Mouse (Mus musculus) gastrocnemius, postnatal 25 days (tissue): Measurements from ENCODE around the gene Parva. TPM values are rescaled to one million over a fixed set of nuclear protein-coding genes. Genes with fewer than 3 reads are reported as not detected.

Source experiments
- DNase-seq: peaks from one replicate; pipeline ENCODE4 v3.0.0; 2022
- total RNA-seq, 2 experiments: library from RNA; stranded (reverse); gene quantifications; 1 replicate in 1 of 2; 2 replicates in 1 of 2; pipeline ENCODE4 v1.2.3; 2021

Parva gene
- total RNA-seq, 2 experiments from 2014 or later: 19.0 to 22.7 TPM

GRCm38 (mm10) chr7:112423438-112423837 is 3.9 kb upstream of the Parva start:
- no peak for DNase-seq

GRCm38 (mm10) chr7:112426811-112427210 is 494 bp upstream of the Parva start:
- no peak for DNase-seq

- peak; percentile 90 for DNase-seq
These were observed 842 bp downstream of the Parva start for GRCm38 (mm10) chr7:112428158-112428535.

- DNase-seq: no peak
These were observed 12.5 kb downstream of the Parva start for GRCm38 (mm10) chr7:112439846-112440245.

- no peak for DNase-seq
These were observed 17.1 kb downstream of the Parva start for GRCm38 (mm10) chr7:112444152-112444984.

GRCm38 (mm10) chr7:112444985-112445367 is 17.7 kb downstream of the Parva start:
- no peak for DNase-seq

- DNase-seq: no peak
These were observed 19.2 kb downstream of the Parva start for GRCm38 (mm10) chr7:112446498-112446897.

GRCm38 (mm10) chr7:112449954-112450700 is 22.8 kb downstream of the Parva start:
- DNase-seq: no peak

GRCm38 (mm10) chr7:112452471-112452870 is 25.2 kb downstream of the Parva start:
- DNase-seq: no peak

GRCm38 (mm10) chr7:112453805-112454214 is 26.5 kb downstream of the Parva start:
- no peak for DNase-seq

GRCm38 (mm10) chr7:112454380-112454779 is 27.1 kb downstream of the Parva start:
- DNase-seq: no peak

GRCm38 (mm10) chr7:112454951-112455350 is 27.6 kb downstream of the Parva start:
- DNase-seq: no peak

GRCm38 (mm10) chr7:112455566-112456110 is 28.3 kb downstream of the Parva start:
- no peak for DNase-seq

- DNase-seq: no peak
These were observed 30.1 kb downstream of the Parva start for GRCm38 (mm10) chr7:112457373-112457772.

- no peak for DNase-seq
These were observed 30.6 kb downstream of the Parva start for GRCm38 (mm10) chr7:112457920-112458319.

GRCm38 (mm10) chr7:112458440-112458839 is 31.1 kb downstream of the Parva start:
- no peak for DNase-seq

- no peak for DNase-seq
These were observed 35.8 kb downstream of the Parva start for GRCm38 (mm10) chr7:112463074-112463473.

GRCm38 (mm10) chr7:112465920-112466319 is 38.6 kb downstream of the Parva start:
- no peak for DNase-seq

- DNase-seq: no peak
These were observed 39.5 kb downstream of the Parva start for GRCm38 (mm10) chr7:112466786-112467185.

GRCm38 (mm10) chr7:112467687-112468111 is 40.4 kb downstream of the Parva start:
- DNase-seq: peak; percentile 63

- peak; percentile 59 for DNase-seq
These were observed 42.5 kb downstream of the Parva start for GRCm38 (mm10) chr7:112469817-112470216.

- DNase-seq: no peak
These were observed 44.0 kb downstream of the Parva start for GRCm38 (mm10) chr7:112471316-112471715.
